Mouse (Mus musculus): Measurements from ENCODE around the gene Add3. TPM values are rescaled to one million over a fixed set of nuclear protein-coding genes. Genes with fewer than 3 reads are reported as not detected.

The Add3 gene
- total RNA-seq (2021) = 10 to 100 TPM; 20.0 to 20.7 TPM
- long read RNA-seq, experiment 1, full-length matches to known transcripts = 3 of 6 reads
- long read RNA-seq, experiment 1, partial matches to known transcripts = 1 of 6 reads
- long read RNA-seq, experiment 1, other reads (novel, unspliced or antisense) = 2 of 6 reads
- long read RNA-seq, experiment 2, full-length matches to known transcripts = 7 of 9 reads
- long read RNA-seq, experiment 2, partial matches to known transcripts = 0 of 9 reads
- long read RNA-seq, experiment 2, other reads (novel, unspliced or antisense) = 2 of 9 reads

- DNase-seq = peak; percentile 21 to 57
- intact Hi-C loops (cut with DNase I) = loop anchor here (5.0 kb wide), 4 partner anchors 42 to 172 kb away; partner anchors contain the start of gene Mxi1
Observed at GRCm38 (mm10) chr19:53140044-53140803, at the start of gene Add3. TSS of gene Add3 (plus strand) at chr19:53140443.

DNA sequence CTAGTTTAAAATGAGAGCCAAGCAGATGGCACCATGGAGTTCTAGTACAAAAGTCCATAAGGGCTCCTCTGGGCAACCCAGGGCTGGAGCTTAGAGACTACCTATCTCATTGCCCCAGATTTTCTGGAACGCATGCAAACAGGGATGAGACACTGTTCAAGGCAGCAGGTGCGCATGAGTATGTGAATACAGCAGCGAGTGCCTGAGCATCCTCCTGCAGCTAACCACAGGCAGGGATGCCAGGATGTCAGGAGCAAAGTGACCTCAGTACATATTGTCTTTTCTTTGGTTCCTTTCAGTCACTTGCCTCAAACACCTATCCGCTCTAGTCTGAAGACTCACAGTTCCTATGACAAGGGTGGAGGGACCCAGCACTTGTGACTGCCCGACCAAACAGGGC is 49.6 kb upstream of the Add3 start:
- DNase-seq = no peak
- intact Hi-C loops (cut with DNase I) = no loop called here

DNA sequence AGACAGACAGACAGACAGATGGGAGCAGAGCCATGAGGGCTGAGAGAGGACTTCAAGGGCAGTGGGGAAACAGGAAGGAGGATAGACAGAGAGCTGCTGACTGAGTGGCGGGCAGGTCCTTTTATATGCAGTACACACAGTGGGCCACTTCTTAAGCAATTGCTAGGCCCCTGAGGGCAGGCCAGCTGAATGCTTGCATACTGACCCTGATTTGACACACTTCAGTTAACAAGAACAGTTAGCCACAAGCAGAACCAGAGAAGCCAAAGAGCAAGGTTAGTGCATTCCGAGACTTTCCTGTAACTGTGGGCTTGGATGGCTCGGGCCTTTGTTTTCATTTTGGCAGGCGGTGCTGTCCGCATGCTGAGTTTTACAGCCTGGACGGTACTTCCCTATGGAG is 48.0 kb upstream of the Add3 start:
- intact Hi-C loops (cut with DNase I) = no loop called here
- DNase-seq = no peak

DNA sequence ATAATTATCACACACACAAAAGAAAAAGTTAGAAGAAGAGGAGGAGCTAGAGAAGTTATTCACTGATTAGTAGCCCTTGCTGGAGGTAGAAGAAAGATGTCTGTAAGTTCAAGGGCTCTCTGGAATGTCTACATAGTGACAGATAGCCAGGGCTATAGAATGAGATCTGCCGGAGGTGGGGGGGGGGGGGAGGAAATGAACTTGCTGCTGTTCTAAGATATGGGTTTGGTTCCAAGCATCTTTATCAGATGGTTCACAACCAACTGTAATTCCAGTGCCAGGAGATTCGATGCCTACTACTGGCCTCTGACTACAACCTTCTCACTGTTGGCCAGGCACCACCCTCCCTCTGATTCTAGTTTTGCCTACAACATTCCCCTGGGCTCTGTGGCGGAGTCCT is 46.9 kb upstream of the Add3 start:
- intact Hi-C loops (cut with DNase I) = no loop called here
- DNase-seq = no peak

- DNase-seq = no peak
- intact Hi-C loops (cut with DNase I) = no loop called here
Observed at GRCm38 (mm10) chr19:53094684-53095083, 45.6 kb upstream of the Add3 start.

- DNase-seq = no peak
- intact Hi-C loops (cut with DNase I) = no loop called here
Observed at GRCm38 (mm10) chr19:53101374-53102300, 38.6 kb upstream of the Add3 start.

- intact Hi-C loops (cut with DNase I) = no loop called here
- DNase-seq = peak; percentile 34 to 44
Observed at GRCm38 (mm10) chr19:53105374-53106090, 34.7 kb upstream of the Add3 start.

DNA sequence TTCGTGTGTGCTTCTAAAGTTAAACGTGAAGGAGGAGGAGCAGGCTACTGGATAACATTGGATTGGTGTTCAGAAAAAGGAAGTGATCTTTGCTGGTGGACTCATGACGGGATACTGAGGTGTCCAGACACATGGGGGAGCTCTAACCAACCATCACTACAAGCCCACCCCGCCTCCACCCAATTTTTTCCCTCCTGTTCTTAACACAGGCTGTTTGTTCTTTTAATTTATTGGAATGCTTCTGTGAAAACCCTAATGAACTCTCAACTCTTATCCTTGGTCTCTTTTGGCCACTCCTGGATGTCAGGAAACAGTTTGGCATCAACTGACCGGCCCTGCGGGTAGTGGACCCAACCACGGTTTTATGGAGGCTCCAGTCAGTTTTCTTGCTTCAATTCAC is 33.3 kb upstream of the Add3 start:
- DNase-seq = peak in 1 of 2 experiments; percentile 28
- intact Hi-C loops (cut with DNase I) = no loop called here

DNA sequence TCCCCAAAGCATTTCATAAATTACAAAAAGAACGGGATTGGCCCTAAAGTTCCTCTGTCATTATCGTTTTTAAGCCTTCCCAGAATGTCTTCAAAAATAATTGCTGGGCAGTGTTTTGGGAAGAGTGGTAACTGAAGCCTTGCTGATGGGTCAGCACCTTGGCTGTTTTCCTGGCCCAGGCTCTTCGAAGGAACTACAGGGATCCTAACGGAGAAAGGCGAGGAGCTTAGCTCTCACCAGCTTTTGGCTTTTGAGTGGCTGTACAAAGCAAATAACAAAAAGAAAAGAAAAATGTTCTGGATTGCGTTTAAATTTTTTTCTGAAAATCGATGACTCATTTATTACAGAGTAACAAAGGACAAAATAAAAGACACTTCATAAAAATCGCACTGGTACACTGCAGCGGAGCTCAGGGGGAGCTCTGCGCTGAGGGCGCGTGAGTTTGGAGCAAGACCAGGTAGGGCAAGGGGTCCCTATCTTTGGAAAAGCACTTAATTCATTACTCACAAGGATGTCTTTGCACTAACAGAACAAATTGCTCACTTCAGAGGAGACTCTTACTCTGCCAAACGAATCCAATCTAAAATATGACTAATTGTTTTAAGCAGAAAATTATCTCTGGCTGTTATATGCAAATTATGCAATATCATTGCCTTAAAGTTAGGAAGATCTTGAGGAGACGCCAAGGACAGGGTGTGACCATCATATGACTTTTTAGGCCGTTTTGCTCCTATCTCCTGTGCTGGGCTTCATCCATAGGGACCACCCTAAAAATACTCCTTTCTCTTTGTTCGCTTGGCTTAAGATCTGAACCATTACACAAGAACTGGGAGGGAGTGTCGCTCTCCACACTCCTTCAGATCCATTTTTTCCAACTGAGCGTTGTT is 32.6 kb upstream of the Add3 start:
- intact Hi-C loops (cut with DNase I) = no loop called here

DNA sequence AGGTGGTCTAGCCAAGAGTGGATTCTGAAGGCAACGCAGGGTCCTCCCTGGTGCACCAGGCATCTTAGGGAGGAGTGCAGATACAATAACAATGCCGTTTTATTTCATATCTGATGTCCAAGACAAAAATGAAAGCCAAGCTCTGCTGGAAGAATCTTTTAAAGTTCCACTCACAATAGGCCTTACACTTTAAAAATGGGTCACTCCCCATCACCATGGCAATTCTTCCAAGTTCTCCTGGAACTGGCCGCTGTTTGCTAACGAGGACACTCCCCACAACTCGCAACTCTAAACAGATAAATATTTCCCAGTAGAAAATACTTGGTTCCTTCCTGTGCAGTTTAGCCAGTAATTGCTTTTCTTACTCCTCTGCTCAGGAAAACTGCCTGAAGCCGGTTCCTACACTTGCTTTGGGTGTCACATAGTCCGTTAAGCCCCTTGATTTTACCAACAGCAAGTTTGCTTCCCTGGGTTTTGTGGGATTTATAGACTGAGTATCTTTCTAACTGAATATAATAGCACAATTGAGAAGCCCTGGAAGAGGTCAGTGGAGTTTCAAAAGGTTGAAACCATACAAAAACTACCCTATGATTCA is 28.1 kb upstream of the Add3 start:
- DNase-seq = no peak

More for the DNA sequence above, 32.6 kb upstream of the Add3 start:
- DNase-seq = peak in 1 of 2 experiments; percentile 38

DNA sequence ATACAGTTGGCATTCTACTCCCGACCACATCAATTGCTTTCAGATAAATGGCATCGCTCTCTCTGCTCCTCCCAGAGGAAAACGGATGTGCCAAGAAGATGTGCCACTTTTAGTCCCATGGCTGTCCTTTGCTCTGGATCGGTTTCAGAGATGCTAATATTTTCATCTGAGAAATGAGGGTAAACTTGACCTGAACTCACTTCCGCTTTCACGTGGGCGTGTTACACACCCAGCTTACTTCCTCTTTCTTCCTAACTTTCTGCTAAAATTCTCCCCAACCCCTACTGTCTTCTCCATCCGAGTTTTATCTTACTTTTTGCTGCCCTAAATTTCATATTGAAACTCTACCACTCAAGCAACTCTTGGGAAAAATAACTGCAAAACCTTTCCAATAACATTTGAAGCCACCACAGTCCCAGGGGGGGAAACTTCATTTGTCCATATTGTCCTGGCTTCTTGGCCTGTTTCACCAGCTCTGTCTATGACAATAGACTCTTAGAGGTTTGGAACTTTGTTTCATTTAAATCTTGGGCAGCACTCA is 20.9 kb upstream of the Add3 start:
- intact Hi-C loops (cut with DNase I) = no loop called here

More for the DNA sequence above, 28.1 kb upstream of the Add3 start:
- intact Hi-C loops (cut with DNase I) = no loop called here

DNA sequence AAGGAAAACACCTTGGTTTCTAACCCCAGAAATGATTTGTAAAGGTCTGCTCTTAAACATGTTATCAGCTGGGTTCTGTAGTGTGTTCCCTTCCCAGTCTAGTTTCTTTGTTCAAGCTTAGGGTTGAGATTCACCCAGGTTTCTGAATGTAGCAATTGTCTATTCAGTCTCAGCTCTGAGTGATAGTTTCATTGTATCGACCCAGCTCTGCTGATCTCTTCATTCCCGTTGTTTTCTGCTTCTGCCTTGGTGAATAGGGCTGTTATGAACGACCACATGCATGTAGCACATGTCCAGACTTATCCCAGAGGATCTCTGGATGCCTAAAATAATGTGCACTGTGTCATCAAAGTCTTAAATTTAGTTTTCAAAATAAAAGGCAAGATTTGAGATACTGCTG is 19.8 kb upstream of the Add3 start:
- DNase-seq = no peak
- intact Hi-C loops (cut with DNase I) = no loop called here

More for the DNA sequence above, 20.9 kb upstream of the Add3 start:
- no peak for DNase-seq

DNA sequence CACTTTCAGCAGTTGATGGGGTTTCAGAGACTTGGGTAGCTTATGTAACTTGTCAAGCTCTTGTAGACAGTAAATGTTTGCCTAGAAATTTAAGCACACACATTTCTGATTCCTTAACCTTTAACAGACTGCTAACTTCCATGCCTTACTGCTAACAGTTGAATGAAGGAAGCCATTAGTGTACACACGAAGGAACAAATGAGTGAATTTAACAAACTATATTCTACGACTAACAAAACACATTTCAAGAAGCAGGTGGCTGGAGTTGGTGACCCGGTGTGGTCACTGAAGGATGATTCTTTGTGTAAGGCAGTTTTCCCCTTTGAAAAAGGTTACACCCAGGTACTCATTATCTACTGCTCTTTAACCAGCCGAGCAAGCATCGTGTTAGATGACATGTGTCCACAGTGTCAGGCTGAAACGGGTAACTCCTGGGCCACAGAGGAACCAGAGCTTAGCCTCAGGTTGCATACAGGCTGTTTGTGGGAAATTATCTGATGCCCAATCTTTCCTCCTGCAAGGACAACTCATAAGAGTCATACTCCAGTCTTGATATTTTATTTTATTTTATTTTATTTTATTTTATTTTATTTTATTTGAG is 17.5 kb upstream of the Add3 start:
- intact Hi-C loops (cut with DNase I) = no loop called here
- no peak for DNase-seq

- intact Hi-C loops (cut with DNase I) = no loop called here
- DNase-seq = no peak
Observed at GRCm38 (mm10) chr19:53123301-53123700, 16.9 kb upstream of the Add3 start.

GRCm38 (mm10) chr19:53125679-53126078 is 14.6 kb upstream of the Add3 start:
- no peak for DNase-seq
- intact Hi-C loops (cut with DNase I) = no loop called here

GRCm38 (mm10) chr19:53126546-53126945 is 13.7 kb upstream of the Add3 start:
- intact Hi-C loops (cut with DNase I) = no loop called here

DNA sequence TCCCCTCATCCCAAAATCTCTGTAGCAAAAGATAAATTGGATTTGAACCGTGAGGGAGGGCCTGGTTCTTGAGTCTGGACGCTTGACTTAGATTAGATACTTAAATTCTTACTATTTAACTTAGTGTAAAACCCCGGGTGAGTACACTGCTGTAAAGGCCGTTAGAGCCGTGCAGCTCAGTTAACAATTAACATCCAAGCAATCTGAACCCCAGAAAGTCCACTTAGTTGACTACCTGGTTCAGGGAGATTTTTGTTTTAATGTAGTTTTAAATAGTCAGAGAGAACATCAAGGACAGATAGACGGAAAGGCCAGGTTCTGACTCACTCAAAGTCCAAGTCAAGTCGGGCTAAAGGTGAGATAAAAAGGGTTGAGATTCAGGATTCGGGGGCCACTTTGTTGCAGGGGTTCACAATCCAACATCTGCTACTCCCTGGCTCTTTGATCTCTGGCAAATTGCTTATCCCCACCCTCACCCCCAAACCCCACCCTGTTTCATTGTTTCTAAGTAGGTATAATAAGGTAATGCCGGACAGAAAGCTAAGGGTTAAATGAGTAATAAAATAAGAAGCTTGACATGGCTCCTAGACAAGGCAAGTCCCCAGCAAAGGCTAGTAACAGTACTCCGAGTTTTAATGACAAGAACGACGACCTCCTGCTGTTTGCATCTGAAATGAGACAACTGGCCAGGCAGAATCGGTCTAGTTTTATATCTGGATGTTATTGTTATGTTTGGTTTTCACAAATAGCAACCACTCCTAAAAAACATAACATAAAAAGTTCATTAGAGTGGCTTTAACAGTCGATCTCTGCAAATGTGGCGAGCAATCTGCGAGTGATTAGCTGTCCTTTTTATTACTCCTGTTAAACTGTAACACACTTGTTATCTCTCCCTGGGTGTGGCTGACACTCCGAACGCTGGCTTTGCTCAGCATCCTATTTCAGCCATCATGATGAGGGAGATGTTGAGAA is 12.6 kb upstream of the Add3 start:
- no peak for DNase-seq
- intact Hi-C loops (cut with DNase I) = no loop called here

More at GRCm38 (mm10) chr19:53126546-53126945, 13.7 kb upstream of the Add3 start:
- no peak for DNase-seq
